Mouse (Mus musculus) regulatory T cell (primary cell): ENCODE data around the gene Wnt8b.

Experiments used
- in situ Hi-C: fragments of 300-600 bp; cut with MboI, MseI; formaldehyde crosslinking; loops from one replicate; pipeline ENCODE4 v1.15.1; 2025; ENCODE audit warnings: high pct_unique_total_duplicates

Wnt8b gene

DNA sequence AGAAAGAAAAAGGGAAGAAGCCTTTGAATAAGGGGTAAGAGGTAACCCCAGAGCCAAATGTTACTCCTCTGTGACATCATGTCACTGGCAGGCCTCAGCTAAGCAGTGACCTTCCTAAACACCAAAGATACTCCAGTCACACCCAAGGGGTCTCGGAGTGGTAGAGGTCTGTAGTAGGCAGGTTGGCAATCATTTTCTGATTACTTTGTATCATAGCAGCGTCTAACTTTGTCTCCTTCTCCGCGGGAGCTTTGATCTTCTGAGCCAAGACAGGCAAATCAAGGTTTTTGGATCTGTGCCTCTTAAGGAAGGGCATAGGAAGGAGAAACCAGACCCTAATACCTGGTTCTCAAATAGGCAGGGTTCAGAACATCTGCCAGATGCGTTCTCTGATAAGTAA is 19.3 kb downstream of the Wnt8b start:
- in situ Hi-C loops = no loop called here

GRCm38 (mm10) chr19:44513054-44513833 is 20.0 kb downstream of the Wnt8b start:
- in situ Hi-C loops = no loop called here

DNA sequence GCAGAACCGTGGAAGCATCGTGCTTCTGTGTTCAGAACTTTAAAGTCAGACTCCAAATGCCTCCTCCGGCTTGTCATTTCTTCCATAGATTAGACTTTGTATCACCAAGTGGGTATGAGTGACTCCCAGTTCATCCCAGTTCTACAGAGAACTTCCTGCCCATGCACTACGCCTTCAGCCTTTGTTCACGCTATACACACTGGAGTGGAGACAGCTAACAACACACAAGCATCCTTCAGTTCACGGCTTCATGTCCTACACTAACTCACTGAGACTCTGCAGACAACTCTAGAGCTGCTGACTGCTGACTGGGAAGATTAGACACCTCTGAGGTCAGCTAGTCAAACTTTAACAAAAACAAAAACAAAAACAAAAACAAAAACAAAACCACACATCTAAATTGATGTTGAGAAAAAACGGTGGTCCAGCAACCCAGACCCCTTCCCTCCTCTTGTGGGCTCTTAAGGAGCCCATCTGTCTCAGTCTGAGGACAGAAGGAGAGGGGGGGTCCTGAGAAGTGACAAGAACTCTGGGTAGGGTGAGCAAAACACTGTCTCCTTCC is 20.7 kb downstream of the Wnt8b start:
- in situ Hi-C loops = no loop called here

- in situ Hi-C loops = no loop called here
Measured at GRCm38 (mm10) chr19:44514521-44515451, 21.5 kb downstream of the Wnt8b start.

DNA sequence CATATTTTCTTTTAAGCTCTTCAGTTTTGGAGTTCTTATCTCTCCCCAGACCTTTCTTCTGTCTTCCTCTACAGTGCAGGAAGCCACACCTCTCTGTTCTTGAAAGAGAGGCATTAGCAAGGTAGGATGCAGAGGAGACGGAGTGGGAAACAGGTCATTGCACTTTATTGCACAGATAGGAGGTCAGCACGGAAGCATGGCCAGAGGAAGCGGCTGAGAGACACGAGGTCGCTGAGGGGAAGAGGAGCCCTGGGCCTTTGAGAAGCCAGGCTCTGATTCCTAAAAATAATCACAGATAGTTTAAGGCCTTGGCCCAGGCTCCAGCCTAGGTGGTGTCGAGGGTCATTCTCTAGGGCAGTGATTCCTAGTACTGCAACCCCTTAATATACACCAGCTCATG is 22.5 kb downstream of the Wnt8b start:
- in situ Hi-C loops = no loop called here

GRCm38 (mm10) chr19:44517996-44518768 is 24.9 kb downstream of the Wnt8b start:
- in situ Hi-C loops = no loop called here

DNA sequence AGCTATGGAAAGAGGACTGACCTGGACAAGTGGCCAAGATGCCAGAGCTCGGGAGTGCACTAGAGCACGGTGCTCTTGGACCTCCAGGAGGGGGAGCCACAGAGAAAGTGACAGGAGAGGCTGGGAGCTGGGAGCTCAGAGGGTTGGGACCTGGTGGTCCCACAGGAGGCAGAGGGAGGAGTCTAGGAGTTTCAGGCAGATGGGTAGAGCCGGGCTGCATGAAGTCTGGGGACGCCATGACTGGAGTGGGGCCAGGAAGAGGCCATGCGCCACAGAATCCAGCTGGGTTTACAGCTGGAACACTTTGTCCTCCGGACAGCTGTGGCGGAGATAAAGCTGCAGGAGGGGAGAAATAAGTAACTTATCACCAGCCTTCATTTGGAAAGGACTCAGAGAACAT is 25.9 kb downstream of the Wnt8b start:
- in situ Hi-C loops = no loop called here

- in situ Hi-C loops = no loop called here
Measured at GRCm38 (mm10) chr19:44525551-44526205, 32.4 kb downstream of the Wnt8b start.

GRCm38 (mm10) chr19:44530018-44530417 is 36.7 kb downstream of the Wnt8b start:
- in situ Hi-C loops = no loop called here

DNA sequence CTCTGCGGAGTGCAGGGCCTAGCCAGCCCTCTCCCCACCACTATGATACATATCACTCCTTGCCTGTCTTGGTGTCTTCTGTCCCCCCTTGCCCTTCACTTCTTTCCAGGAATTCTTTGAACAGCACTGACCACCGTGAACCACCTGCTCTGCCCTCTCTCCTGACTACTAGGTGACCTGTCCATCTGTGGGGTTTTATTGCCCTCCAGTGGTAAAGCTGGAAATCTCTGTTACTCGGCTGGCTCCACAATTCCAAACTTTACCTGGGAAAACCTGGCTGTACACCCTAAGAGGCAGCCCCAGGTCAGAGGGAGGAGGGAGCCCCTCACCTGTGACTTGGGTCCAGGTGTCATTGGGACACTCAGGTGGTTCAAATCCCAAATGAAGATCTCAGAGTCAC is 42.1 kb downstream of the Wnt8b start:
- in situ Hi-C loops = no loop called here

- in situ Hi-C loops = no loop called here
Measured at GRCm38 (mm10) chr19:44537416-44537815, 44.1 kb downstream of the Wnt8b start.

DNA sequence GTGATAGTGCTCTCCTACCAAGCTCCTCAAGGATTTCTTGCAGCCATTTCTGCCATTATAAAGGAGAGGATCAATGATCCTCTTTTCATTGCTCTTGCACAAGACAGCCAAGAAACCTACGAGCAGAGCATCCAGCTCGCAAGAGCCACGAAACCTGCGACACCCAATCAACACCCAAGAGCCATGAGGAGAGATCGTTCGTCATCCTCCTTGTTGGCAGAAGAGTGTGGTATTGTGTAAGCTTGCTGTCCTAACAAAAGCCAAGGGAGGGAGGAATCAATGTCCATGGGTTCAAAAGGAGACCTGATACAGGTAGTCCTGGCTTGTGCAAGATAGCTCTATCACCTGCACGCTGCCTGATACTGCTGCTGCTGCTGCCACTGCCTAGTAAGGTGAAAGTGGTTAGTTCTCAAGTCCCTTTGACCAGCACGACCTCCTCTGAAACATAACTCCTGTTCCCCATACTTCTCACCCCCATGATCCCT is 49.5 kb downstream of the Wnt8b start:
- in situ Hi-C loops = loop anchor here (5.0 kb wide), 1 partner anchor 65 kb away; no protein-coding TSS in a partner anchor

GRCm38 (mm10) chr19:44544372-44544771 is 51.1 kb downstream of the Wnt8b start:
- in situ Hi-C loops = loop anchor here (5.0 kb wide), 1 partner anchor 67 kb away; no protein-coding TSS in a partner anchor

DNA sequence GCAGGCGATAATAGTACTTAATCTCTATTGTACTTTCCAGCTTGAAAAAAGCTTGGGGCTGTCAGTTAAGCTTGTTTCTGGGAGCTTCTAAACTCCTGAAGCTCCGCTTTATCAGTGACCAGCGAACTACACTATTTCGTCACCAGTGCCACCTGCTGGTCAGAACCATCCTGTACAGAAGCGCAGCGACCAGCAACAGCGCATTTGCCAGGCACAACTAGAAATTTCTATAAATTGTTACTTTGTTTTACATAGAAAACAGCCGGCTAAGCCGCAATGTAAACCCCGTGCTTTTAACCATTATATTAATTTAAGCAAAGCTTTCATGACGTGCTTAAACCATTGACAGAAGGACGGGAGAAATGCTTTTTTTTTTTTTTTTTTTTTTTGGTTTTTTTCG is 51.5 kb downstream of the Wnt8b start:
- in situ Hi-C loops = loop anchor here (5.0 kb wide), 1 partner anchor 67 kb away; no protein-coding TSS in a partner anchor

GRCm38 (mm10) chr19:44545321-44546041 is 52.2 kb downstream of the Wnt8b start, which contains the start of gene Sec31b:
Gene Sec31b (minus strand): TSS chr19:44545864.
- in situ Hi-C loops = no loop called here

DNA sequence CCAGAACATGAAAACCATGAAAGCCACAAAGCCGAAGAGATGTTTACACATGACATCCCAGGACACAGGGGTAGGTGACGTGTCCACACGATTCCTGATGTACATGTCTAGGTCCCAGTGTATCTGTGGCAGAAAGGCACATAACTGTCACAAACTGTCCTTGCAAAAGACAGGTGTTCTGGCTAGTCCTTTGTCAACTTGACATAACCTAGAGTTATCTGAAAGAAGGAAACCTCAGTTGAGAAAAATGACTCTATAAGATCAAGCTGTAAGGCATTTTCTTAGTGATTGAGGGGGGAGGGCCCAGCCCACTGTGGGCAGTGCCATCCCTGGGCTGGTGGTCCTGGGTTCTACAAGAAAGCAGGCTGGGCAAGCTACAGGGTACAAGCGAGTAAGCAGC is 59.5 kb downstream of the Wnt8b start, which contains the start of gene Gm20538:
TSS of gene Gm20538 (minus strand) at position 101 of the 400 bp plus-strand sequence.
- in situ Hi-C loops = no loop called here

GRCm38 (mm10) chr19:44553286-44553685 is 60.0 kb downstream of the Wnt8b start:
- in situ Hi-C loops = no loop called here

DNA sequence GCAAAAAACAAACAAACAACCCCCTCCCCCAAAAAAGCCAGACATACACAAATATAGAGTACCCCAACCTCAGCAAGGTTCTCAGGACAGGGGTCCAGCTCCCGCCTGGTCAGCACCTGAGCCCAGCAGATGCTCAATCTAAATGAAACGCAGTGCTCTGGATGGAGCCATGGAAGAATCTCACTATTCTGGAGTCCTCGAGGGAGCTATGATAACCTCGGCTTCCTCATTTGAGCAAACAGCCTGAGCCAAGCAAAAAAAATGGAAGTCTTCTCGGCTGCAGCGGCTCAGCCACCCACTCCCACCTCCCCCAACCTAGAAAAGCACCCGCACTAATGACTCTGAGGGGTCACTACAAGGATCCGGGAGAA is 61.2 kb downstream of the Wnt8b start:
- in situ Hi-C loops = no loop called here

- in situ Hi-C loops = no loop called here
Measured at GRCm38 (mm10) chr19:44554861-44555590, 61.8 kb downstream of the Wnt8b start, which contains the start of gene Ndufb8. Gene Ndufb8 (minus strand): TSS chr19:44555440.
